Mouse (Mus musculus) limb, embryonic 11.5 days (tissue): Measurements from ENCODE around the gene Ppm1l. TPM values are rescaled to one million over a fixed set of nuclear protein-coding genes. Genes with fewer than 3 reads are reported as not detected.

Experiments used
- ATAC-seq: fragments of 200-750 bp; cut with Nextera tagmentation; 2 replicates; pipeline ENCODE4 v1.8.0; 2017; ENCODE audit warnings: low read depth; ENCODE audit not compliant: insufficient number of reproducible peaks, low FRiP score, low TSS enrichment
- DNase-seq: peaks from one replicate; pipeline ENCODE4 v3.0.0-alpha.2; 2015; ENCODE audit warnings: low spot score
- H3K27ac ChIP-seq: fragments of 300-500 bp; sonication (generic); replicated peaks from 2 replicates; pipeline ENCODE4 v1.5.1; 2014; ENCODE audit warnings: low read depth, mild to moderate bottlenecking, low read length
- H3K27me3 ChIP-seq: fragments of 300-500 bp; sonication (generic); 2 replicates; pipeline ENCODE4 v1.6.1; 2014; ENCODE audit warnings: mild to moderate bottlenecking, low read length, mixed read lengths; ENCODE audit not compliant: control insufficient read depth, insufficient read depth
- H3K36me3 ChIP-seq: fragments of 300-500 bp; sonication (generic); 2 replicates; pipeline ENCODE4 v1.6.1; 2014; ENCODE audit warnings: mild to moderate bottlenecking, low read length, moderate library complexity, mixed read lengths; ENCODE audit not compliant: control insufficient read depth, insufficient read depth
- H3K4me1 ChIP-seq: fragments of 300-500 bp; sonication (generic); 2 replicates; pipeline ENCODE4 v1.6.1; 2014; ENCODE audit warnings: low read length, mixed read lengths; ENCODE audit not compliant: control insufficient read depth, insufficient read depth
- H3K4me2 ChIP-seq: fragments of 300-500 bp; sonication (generic); 2 replicates; pipeline ENCODE4 v1.6.1; 2014; ENCODE audit warnings: low read depth, mild to moderate bottlenecking, moderate library complexity; ENCODE audit not compliant: severe bottlenecking
- H3K4me3 ChIP-seq: fragments of 300-500 bp; sonication (generic); 2 replicates; pipeline ENCODE4 v1.5.1; 2014; ENCODE audit warnings: low read depth, low read length
- H3K9ac ChIP-seq: fragments of 300-500 bp; sonication (generic); 2 replicates; pipeline ENCODE4 v1.6.1; 2014; ENCODE audit warnings: mild to moderate bottlenecking, low read length
- H3K9me3 ChIP-seq: fragments of 300-500 bp; sonication (generic); 2 replicates; pipeline ENCODE4 v1.6.1; 2016; ENCODE audit warnings: low read length; ENCODE audit not compliant: control insufficient read depth
- WGBS: fragments of 180-500 bp; shearing (Covaris S2); extraction: QIAGEN DNeasy Blood & Tissue Kit; methylation state at CpG from one replicate; pipeline ENCODE4 v1.1.7; 2014; 5-methylcytosine and 5-hydroxymethylcytosine counted together
- polyA plus RNA-seq: library from polyadenylated mRNA; unstranded; fragments of >200 nt; fragmentation: Nextera tagmentation; extraction: Ambion mirVana; gene quantifications from 2 replicates; pipeline ENCODE4 v1.2.1, GENCODE M21; 2014

Gene Ppm1l
- polyA plus RNA-seq, 1 experiment from 2014 or later = 10.5 TPM

DNA sequence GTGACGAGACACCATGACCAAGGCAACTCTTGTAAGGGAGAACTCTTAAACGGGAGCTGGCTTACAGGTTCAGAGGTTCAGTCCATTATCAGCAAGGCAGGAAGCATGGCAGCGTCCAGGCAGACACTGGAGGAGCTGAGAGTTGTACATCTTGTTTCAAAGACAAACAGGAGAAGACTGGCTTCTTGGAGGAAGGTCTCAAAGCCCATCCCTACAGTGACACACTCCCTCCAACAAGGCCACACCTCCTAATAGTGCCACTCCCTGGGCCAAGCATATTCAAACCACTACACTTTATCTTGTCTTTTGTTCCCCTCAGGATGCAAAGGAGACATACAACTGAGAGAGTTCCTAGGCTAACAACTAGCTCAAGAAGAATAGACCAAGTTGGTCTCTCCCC lies 279.5 kb downstream of the Ppm1l start:
- no peak for ATAC-seq

DNA sequence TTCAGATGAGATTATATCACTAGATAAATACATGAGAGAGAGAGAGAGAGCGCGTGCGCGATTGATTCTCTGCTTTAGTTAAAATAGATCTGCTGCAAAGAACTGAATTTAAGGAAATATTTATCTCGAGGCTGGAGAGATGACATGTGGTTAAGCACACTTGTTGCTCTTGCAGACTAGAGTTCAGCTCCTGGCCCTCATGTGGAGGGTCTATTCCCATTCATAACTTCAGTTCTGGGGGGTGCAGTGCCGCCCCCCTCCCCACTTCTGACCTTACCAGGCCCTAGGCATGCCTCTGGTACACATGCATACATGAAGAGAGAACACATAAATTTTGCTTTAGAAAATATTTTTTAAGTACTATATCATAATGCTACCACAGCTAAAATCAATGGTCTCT lies 280.6 kb downstream of the Ppm1l start:
- DNase-seq (no peak), ATAC-seq (no peak)
- 94% methylated on average over 6 of the region's 6 CpGs for WGBS
- H3K4me1 ChIP-seq = no peaks in the 10 kb centered on the region
- no peak overlapping the region for H3K27ac ChIP-seq
- H3K9me3 ChIP-seq = no peaks in the 10 kb centered on the region
- no peaks in the 10 kb centered on the region for H3K36me3 ChIP-seq
- no peak overlapping the region; the same call in 1 of the 2 replicates for H3K4me2 ChIP-seq
- H3K4me3 ChIP-seq = no peak overlapping the region
- H3K9ac ChIP-seq = no peak overlapping the region
- no peaks in the 10 kb centered on the region for H3K27me3 ChIP-seq

More for the DNA sequence above, 279.5 kb downstream of the Ppm1l start:
- no peaks in the 10 kb centered on the region for H3K4me1 ChIP-seq
- no peak overlapping the region for H3K9ac ChIP-seq
- no peak for DNase-seq
- no peaks in the 10 kb centered on the region for H3K9me3 ChIP-seq
- H3K36me3 ChIP-seq = no peaks in the 10 kb centered on the region
- 86% methylated on average over 3 of the region's 3 CpGs for WGBS
- H3K27ac ChIP-seq = no peak overlapping the region
- no peak overlapping the region for H3K4me3 ChIP-seq
- no peak overlapping the region for H3K4me2 ChIP-seq
- no peaks in the 10 kb centered on the region for H3K27me3 ChIP-seq

DNA sequence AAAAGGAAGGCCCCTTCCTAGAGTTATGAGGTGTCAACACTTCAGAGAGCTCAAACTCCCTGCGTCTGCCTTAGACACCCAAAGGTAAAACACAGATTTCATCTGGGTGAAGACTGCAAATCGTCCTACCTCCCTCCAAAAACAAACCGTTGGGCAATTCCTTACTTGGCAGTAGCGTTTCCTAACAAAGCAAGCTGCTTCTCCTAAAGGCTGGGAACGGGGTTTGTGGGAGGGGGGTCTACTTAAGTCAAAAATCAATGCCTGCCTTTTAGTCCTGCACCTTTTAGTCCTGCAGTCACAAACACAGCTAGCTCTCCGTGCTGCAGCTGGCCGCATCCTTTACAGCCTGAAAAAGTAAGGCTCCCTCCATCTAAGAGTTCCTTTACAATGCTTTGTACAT lies 281.2 kb downstream of the Ppm1l start:
- H3K27me3 ChIP-seq = no peaks in the 10 kb centered on the region
- H3K4me3 ChIP-seq = peak overlapping the region; percentile 51
- peak overlapping the region; percentile 70 for H3K4me2 ChIP-seq
- H3K4me1 ChIP-seq = no peaks in the 10 kb centered on the region
- WGBS = 4% methylated on average over 7 of the region's 7 CpGs
- H3K36me3 ChIP-seq = no peaks in the 10 kb centered on the region
- DNase-seq (no peak), ATAC-seq (no peak)
- peak overlapping the region; percentile 93 for H3K9ac ChIP-seq
- H3K27ac ChIP-seq = no peak overlapping the region
- H3K9me3 ChIP-seq = no peaks in the 10 kb centered on the region

DNA sequence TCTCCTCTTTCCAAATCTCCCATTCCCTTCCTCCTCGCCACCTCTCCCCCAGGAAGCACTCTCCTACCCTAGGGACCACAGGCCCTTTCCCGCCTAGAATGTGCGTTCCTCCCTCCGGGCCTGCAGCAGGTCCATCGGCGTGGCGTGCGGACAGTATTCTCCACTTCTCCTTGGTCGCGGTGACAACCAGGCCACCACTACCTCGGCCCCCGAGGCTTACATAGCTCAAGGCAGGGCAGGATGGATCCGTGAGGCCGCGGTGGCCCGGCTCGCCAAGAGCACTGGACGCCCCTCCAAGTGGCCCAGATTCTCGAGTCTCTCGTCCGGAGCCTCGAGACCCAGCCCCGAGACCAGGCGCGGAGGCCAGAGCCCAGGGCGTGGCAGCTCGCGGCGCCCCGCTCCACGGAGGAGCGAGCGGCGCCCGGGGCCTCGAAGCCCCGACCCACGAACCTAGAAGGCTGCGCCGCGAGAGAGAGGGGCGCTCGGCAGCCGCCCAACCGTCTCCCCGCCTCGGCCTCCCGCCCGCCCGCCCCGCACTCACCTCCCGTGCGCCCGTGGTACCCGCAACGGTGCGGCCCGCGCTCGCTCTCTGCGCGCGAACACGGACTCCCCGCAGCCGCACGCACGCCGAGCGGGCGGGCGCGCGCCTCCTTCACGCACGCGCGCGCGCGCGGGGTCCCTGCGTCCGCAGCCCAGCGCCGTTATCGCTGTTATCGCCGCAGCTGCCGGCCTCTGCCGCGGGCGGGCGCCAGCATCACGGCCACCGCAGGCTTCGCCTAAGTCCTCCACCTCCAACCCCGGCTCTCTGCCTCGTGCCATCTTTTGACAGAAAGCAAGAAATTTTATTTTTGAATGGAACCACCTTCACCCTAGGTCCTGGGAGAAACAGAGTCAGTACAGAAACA lies 281.9 kb downstream of the Ppm1l start, which contains the start of gene B3galnt1:
Gene B3galnt1 (minus strand): TSS at position 700 of the 905 bp plus-strand sequence.
- peak within 1 kb of the TSS; percentile 70 for H3K4me2 ChIP-seq
- DNase-seq (peak; percentile 73), ATAC-seq (peak; percentile 87)
- peak within 1 kb of the TSS; percentile 51 for H3K4me3 ChIP-seq
- H3K4me1 ChIP-seq = no peaks in the 10 kb centered on the region
- H3K27ac ChIP-seq = no peak within 1 kb of the TSS; the same call in 1 of the 2 replicates
- H3K9me3 ChIP-seq = no peaks in the 10 kb centered on the region
- peak within 1 kb of the TSS; percentile 93 for H3K9ac ChIP-seq
- H3K27me3 ChIP-seq = no peaks in the 10 kb centered on the region
- WGBS = under 1% methylated on average over 63 of the region's 99 CpGs
- H3K36me3 ChIP-seq = no peaks in the 10 kb centered on the region

DNA sequence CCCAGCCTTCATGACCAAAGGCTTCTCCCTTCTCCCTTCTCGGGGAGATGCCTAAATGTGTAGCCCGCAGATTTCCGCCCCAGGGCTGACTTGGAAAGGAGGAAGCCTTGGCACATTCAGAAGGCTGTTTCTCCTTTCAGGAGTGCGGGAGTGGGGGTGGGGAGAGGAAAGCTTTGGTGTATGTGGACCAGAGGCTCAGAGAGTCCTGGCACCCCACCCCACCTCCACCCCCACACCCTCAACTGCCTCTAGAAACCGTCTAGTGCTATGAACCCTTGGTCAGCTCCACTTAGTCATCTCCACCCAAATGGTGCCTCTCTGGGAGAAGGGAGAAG lies 282.5 kb downstream of the Ppm1l start:
- H3K9ac ChIP-seq = peak overlapping the region; percentile 93
- no peaks in the 10 kb centered on the region for H3K27me3 ChIP-seq
- no peaks in the 10 kb centered on the region for H3K9me3 ChIP-seq
- ATAC-seq (peak; percentile 28; the same call in 1 of the 2 replicates), DNase-seq (no peak)
- 13% methylated on average over 5 of the region's 5 CpGs for WGBS
- peak overlapping the region; percentile 51 for H3K4me3 ChIP-seq
- H3K4me2 ChIP-seq = peak overlapping the region; percentile 70
- no peaks in the 10 kb centered on the region for H3K36me3 ChIP-seq
- no peaks in the 10 kb centered on the region for H3K4me1 ChIP-seq
- H3K27ac ChIP-seq = no peak overlapping the region

DNA sequence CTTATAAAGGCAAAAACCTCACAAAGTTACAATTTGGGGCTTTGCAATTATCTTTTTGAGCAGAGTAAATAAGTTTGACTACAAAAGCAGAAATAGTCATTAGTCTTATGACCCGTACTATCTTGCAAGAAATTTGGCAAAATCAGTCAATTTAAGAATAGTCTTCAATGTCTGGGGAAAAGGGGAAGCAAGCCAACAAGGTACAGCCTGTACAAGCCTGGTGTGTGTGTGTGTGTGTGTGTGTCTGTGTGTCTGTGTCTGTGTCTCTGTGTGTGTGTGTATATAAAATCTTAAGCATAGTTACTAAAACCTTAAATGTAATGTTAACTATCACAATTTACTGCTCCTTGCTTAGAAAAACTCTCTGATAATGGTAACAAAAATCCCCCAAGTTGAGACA lies 290.3 kb downstream of the Ppm1l start:
- Histone ChIP-seq H3K4me2 (no peak overlapping the region), H3K27ac (no peak overlapping the region), H3K36me3 (no peaks in the 10 kb centered on the region), H3K4me3 (no peak overlapping the region), H3K9me3 (no peaks in the 10 kb centered on the region), H3K27me3 (no peaks in the 10 kb centered on the region), H3K9ac (no peak overlapping the region), H3K4me1 (no peaks in the 10 kb centered on the region)
- no peak for DNase-seq
- no peak for ATAC-seq
- WGBS = 90% methylated on average over 1 of the region's 1 CpGs

DNA sequence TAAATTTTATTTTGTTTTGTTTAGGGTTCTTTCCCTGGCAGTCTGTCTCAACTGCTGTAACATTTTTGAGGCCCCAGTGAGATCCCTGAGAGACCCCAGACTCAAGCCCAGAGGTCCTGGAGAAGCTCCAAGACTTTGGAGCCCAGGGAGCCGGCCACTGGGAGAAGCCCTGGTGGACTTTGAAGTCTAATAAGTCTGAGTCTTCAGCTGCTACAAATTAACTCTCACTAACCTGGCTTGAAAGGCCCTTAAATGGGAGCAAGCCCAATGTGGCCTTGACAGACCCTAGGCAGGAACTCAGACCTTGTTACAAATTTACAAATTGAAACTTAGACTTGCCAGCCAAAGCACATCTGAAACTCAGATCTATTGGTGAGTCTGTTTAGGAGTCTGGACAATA lies 290.8 kb downstream of the Ppm1l start:
- no peak overlapping the region for H3K4me2 ChIP-seq
- 13% methylated on average over 1 of the region's 1 CpGs for WGBS
- H3K27me3 ChIP-seq = no peaks in the 10 kb centered on the region
- no peaks in the 10 kb centered on the region for H3K4me1 ChIP-seq
- no peaks in the 10 kb centered on the region for H3K36me3 ChIP-seq
- no peaks in the 10 kb centered on the region; the same call in 1 of the 2 replicates for H3K9me3 ChIP-seq
- ATAC-seq (no peak), DNase-seq (no peak)
- no peak overlapping the region for H3K4me3 ChIP-seq
- no peak overlapping the region for H3K9ac ChIP-seq
- no peak overlapping the region for H3K27ac ChIP-seq

DNA sequence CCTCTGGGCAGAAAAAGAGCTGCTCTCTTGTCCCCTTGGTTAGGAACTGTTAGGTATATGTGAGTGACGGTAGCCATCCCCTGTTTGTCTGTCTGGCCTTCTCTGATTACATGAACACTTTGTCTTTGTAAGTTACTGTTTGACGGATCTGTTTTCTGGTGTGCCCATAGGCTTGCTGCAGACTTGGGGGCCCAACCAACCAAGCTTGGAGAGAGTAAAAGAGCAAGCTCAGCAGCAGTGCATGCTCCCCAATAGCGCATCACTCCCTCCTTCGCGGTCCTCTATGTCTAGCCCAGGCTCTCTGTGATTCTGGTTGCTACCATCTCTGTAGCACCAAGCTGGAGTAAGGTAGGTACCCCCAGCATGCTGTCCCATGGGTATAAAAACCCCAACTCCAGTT lies 291.2 kb downstream of the Ppm1l start:
- WGBS = 84% methylated on average over 5 of the region's 5 CpGs
- no peak overlapping the region for H3K27ac ChIP-seq
- no peak overlapping the region for H3K9ac ChIP-seq
- H3K36me3 ChIP-seq = no peaks in the 10 kb centered on the region
- H3K9me3 ChIP-seq = no peaks in the 10 kb centered on the region; the same call in 1 of the 2 replicates
- H3K27me3 ChIP-seq = no peaks in the 10 kb centered on the region
- ATAC-seq (no peak), DNase-seq (no peak)
- no peaks in the 10 kb centered on the region for H3K4me1 ChIP-seq
- no peak overlapping the region for H3K4me3 ChIP-seq
- no peak overlapping the region for H3K4me2 ChIP-seq
